In genomic region chr4:25322631-25323178, GRCm38 (mm10) we compare ENCODE assay signal across 26 mouse cellular contexts.
"Had no signal": no experiment of that assay in that cellular context is flagged by ENCODE, and none has a peak within 500 bp of the region (broad histone marks: within the 10 kb centered on the region; RNA-seq: fewer than 3 reads in every experiment).

No protein-coding gene starts in this region.

- H3K9me3 ChIP-seq: heart, embryonic 13.5 days; heart, embryonic 15.5 days; hindbrain, embryonic 12.5 days; intestine, embryonic 15.5 days; limb, embryonic 13.5 days; limb, embryonic 15.5 days; liver, embryonic 12.5 days had no signal

- H3K4me3 ChIP-seq: heart, adult 2 months; heart, embryonic 13.5 days; heart, embryonic 15.5 days; hindbrain, embryonic 12.5 days; intestine, embryonic 15.5 days; limb, embryonic 13.5 days; limb, embryonic 15.5 days; liver, embryonic 12.5 days had no signal

- H3K9ac ChIP-seq: heart, embryonic 13.5 days; heart, embryonic 15.5 days; hindbrain, embryonic 12.5 days; hindbrain, embryonic 14.5 days; intestine, embryonic 15.5 days; limb, embryonic 13.5 days; limb, embryonic 15.5 days; liver, embryonic 12.5 days; liver, embryonic 14.5 days had no signal

- H3K27me3 ChIP-seq: heart, embryonic 13.5 days; heart, embryonic 15.5 days; hindbrain, embryonic 12.5 days; intestine, embryonic 15.5 days; limb, embryonic 13.5 days; limb, embryonic 15.5 days; liver, embryonic 12.5 days had no signal

- H3K4me2 ChIP-seq: heart, embryonic 11.5 days; heart, embryonic 13.5 days; heart, embryonic 15.5 days; hindbrain, embryonic 12.5 days; hindbrain, embryonic 14.5 days; intestine, embryonic 15.5 days; limb, embryonic 13.5 days; limb, embryonic 15.5 days; liver, embryonic 12.5 days had no signal

- H3K4me1 ChIP-seq: heart, embryonic 13.5 days; heart, embryonic 15.5 days; hindbrain, embryonic 12.5 days; intestine, embryonic 15.5 days; limb, embryonic 13.5 days; limb, embryonic 15.5 days; liver, embryonic 12.5 days had no signal

- ATAC-seq: hindbrain, embryonic 16.5 days; inflammation-experienced regulatory T-cells, adult 6 months; intestine, embryonic 15.5 days; intestine, postnatal 0 days; liver, embryonic 12.5 days had no signal

- H3K27ac ChIP-seq: heart, adult 2 months; heart, embryonic 13.5 days; heart, embryonic 15.5 days; hindbrain, embryonic 12.5 days; hindbrain, embryonic 14.5 days; intestine, embryonic 15.5 days; limb, embryonic 13.5 days; limb, embryonic 15.5 days; liver, embryonic 12.5 days; liver, embryonic 14.5 days had no signal

- DNase-seq: gastrocnemius, postnatal 14 days; gastrocnemius, postnatal 36 days; heart, adult 11 months; heart, adult 2 months; heart, postnatal 14 days; heart, postnatal 36 days; kidney, adult 18-20 months; kidney, adult 8-10 months; kidney, postnatal 10 days; kidney, postnatal 25 days; layer of hippocampus, adult 9-11 months; layer of hippocampus, postnatal 36 days; left cerebral cortex, postnatal 4 days had no signal

- H3K36me3 ChIP-seq: heart, embryonic 13.5 days; heart, embryonic 15.5 days; hindbrain, embryonic 12.5 days; intestine, embryonic 15.5 days; limb, embryonic 13.5 days; limb, embryonic 15.5 days; liver, embryonic 12.5 days had no signal
